ENCODE assay signal across 11 mouse cellular contexts in the genomic region with DNA sequence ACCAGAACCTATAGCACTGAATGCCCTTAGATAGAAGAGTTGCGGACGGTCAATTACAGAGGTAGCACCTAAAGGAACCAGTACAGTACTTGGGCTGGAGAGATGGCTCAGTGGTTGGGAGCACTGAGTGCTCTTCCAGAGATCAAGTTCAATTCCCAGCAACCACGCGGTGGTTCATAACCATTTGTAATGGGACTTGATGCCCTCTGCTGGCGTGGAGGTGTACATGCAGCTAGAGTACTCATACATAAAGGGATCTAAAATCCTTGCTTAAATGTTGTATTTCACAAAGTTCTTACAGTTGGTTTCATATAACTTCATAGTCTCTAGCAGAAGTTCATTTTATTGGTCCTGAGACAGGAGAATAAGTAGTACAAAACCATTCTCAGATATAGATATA. TPM values are rescaled to one million over a fixed set of nuclear protein-coding genes. Genes with fewer than 3 reads are reported as not detected.
DNase-seq lines count a peak whose midpoint lies in the region; ATAC-seq and TF ChIP-seq lines count a peak whose summit lies in the region.
"Had no signal": no experiment of that assay in that cellular context is flagged by ENCODE, and none has a peak within 500 bp of the region (broad histone marks: within the 10 kb centered on the region; RNA-seq: fewer than 3 reads in every experiment).

No protein-coding gene starts in this region.

- 79% methylated on average over 5 of the region's 5 CpGs for WGBS in cerebellum, adult 2 months
- 77% methylated on average over 5 of the region's 5 CpGs for WGBS in liver, adult 2 months
- 50% methylated on average over 5 of the region's 5 CpGs for WGBS in liver, embryonic 12.5 days (ENCODE audit: insufficient replicate concordance)
- 76% methylated on average over 5 of the region's 5 CpGs for WGBS in forebrain, embryonic 15.5 days

- H3K36me3 ChIP-seq in liver, adult 2 months (ENCODE audit: control insufficient read depth, insufficient read depth, low read length) = no peaks in the 10 kb centered on the region
- H3K36me3 ChIP-seq in liver, embryonic 12.5 days = no peaks in the 10 kb centered on the region
- no peaks in the 10 kb centered on the region for H3K36me3 ChIP-seq in ES-Bruce4 (ENCODE audit: control insufficient read depth, insufficient read depth, low read length, poor library complexity, severe bottlenecking)
- no peaks in the 10 kb centered on the region for H3K36me3 ChIP-seq in forebrain, embryonic 15.5 days
- H3K36me3 ChIP-seq: embryonic facial prominence, embryonic 10.5 days; forebrain, embryonic 12.5 days had no signal

- ATAC-seq in liver, embryonic 12.5 days = no peak
- ATAC-seq in forebrain, embryonic 15.5 days (replicated peaks) = no peak

- no peak overlapping the region for H3K27ac ChIP-seq in cerebellum, adult 2 months (ENCODE audit: insufficient read depth, low read length)
- no peak overlapping the region for H3K27ac ChIP-seq in liver, adult 2 months (replicated peaks; ENCODE audit: insufficient read depth, low read depth, low read length)
- H3K27ac ChIP-seq in liver, embryonic 12.5 days = no peak overlapping the region
- H3K27ac ChIP-seq in ES-Bruce4 (ENCODE audit: insufficient read depth, low read length) = no peak overlapping the region
- no peak overlapping the region for H3K27ac ChIP-seq in forebrain, embryonic 15.5 days (replicated peaks)
- H3K27ac ChIP-seq: embryonic facial prominence, embryonic 10.5 days; forebrain, embryonic 12.5 days had no signal

- no peak overlapping the region for H3K9ac ChIP-seq in liver, adult 2 months (ENCODE audit: low read depth, low read length)
- no peak overlapping the region for H3K9ac ChIP-seq in liver, embryonic 12.5 days
- no peak overlapping the region for H3K9ac ChIP-seq in ES-Bruce4 (ENCODE audit: low read depth, poor library complexity, severe bottlenecking)
- H3K9ac ChIP-seq in forebrain, embryonic 15.5 days (replicated peaks) = no peak overlapping the region
- H3K9ac ChIP-seq: forebrain, embryonic 12.5 days had no signal

- H3K9me3 ChIP-seq in liver, embryonic 12.5 days (replicated peaks) = no peaks in the 10 kb centered on the region
- H3K9me3 ChIP-seq in ES-Bruce4 (replicated peaks; ENCODE audit: control insufficient read depth, insufficient read depth, low read length, poor library complexity, severe bottlenecking) = peaks cover 3% of the 10 kb centered on the region; the same call in 1 of the 2 replicates
- no peaks in the 10 kb centered on the region for H3K9me3 ChIP-seq in forebrain, embryonic 15.5 days

- no peaks in the 10 kb centered on the region for H3K79me2 ChIP-seq in liver, adult 2 months (ENCODE audit: control insufficient read depth, insufficient read depth, low read length)

- TF ChIP-seq POLR2A in cerebellum, adult 2 months (IDR thresholded peaks at IDR 0.05; ENCODE audit: borderline replicate concordance, insufficient read depth, low read length) = no peak
- no peak for TF ChIP-seq POLR2A in liver, adult 2 months (IDR thresholded peaks at IDR 0.05; ENCODE audit: extremely low read depth, insufficient read depth, low read length)
- TF ChIP-seq POLR2A in ES-Bruce4 (IDR thresholded peaks at IDR 0.05; ENCODE audit: insufficient read depth, low read length) = no peak

- H3K4me1 ChIP-seq in cerebellum, adult 2 months (ENCODE audit: control insufficient read depth, insufficient read depth, low read length) = no peaks in the 10 kb centered on the region
- no peaks in the 10 kb centered on the region for H3K4me1 ChIP-seq in liver, adult 2 months (ENCODE audit: control insufficient read depth, insufficient read depth, low read length)
- H3K4me1 ChIP-seq in liver, embryonic 12.5 days = no peaks in the 10 kb centered on the region
- H3K4me1 ChIP-seq in ES-Bruce4 (ENCODE audit: control insufficient read depth, insufficient read depth, low read length) = no peaks in the 10 kb centered on the region
- no peaks in the 10 kb centered on the region for H3K4me1 ChIP-seq in forebrain, embryonic 15.5 days
- H3K4me1 ChIP-seq: embryonic facial prominence, embryonic 10.5 days; forebrain, embryonic 12.5 days had no signal

- H3K4me2 ChIP-seq in liver, embryonic 12.5 days = no peak overlapping the region
- no peak overlapping the region for H3K4me2 ChIP-seq in forebrain, embryonic 15.5 days (replicated peaks)
- H3K4me2 ChIP-seq: forebrain, embryonic 12.5 days had no signal

- H3K27me3 ChIP-seq in cerebellum, adult 2 months (ENCODE audit: control insufficient read depth, insufficient read depth, low read length) = no peaks in the 10 kb centered on the region
- H3K27me3 ChIP-seq in liver, adult 2 months (ENCODE audit: control insufficient read depth, insufficient read depth, low read length) = no peaks in the 10 kb centered on the region; the same call in 1 of the 2 replicates
- no peaks in the 10 kb centered on the region for H3K27me3 ChIP-seq in liver, embryonic 12.5 days (replicated peaks)
- H3K27me3 ChIP-seq in ES-Bruce4 (ENCODE audit: control insufficient read depth, insufficient read depth, low read length, poor library complexity, severe bottlenecking) = no peaks in the 10 kb centered on the region
- no peaks in the 10 kb centered on the region for H3K27me3 ChIP-seq in forebrain, embryonic 15.5 days
- H3K27me3 ChIP-seq: forebrain, embryonic 12.5 days had no signal

- no peak for DNase-seq in cerebellum, adult 2 months
- DNase-seq in cerebellum, postnatal 4 days (ENCODE audit: low spot score in 2 of 2) = no peak
- DNase-seq in liver, adult 2 months (ENCODE audit: extremely low read depth, low read depth, low spot score) = no peak
- peak; percentile 19 for DNase-seq in induced T-regulatory cell, adult 2 months (ENCODE audit: low read depth)
- no peak for DNase-seq in kidney, adult 11 months
- DNase-seq: lung, adult 18-20 months had no signal

- TF ChIP-seq EP300 in ES-Bruce4 (IDR thresholded peaks at IDR 0.05; ENCODE audit: insufficient read depth, low read depth, low read length) = no peak

- TF ChIP-seq CTCF in cerebellum, adult 2 months (IDR thresholded peaks at IDR 0.05; ENCODE audit: borderline replicate concordance, insufficient read depth, low read depth, low read length) = peak; percentile 38; the same call in 1 of the 2 replicates
- TF ChIP-seq CTCF in liver, adult 2 months (IDR thresholded peaks at IDR 0.05; ENCODE audit: low read depth, low read length) = peak; percentile 21; the same call in 1 of the 2 replicates
- TF ChIP-seq CTCF in ES-Bruce4 (IDR thresholded peaks at IDR 0.05; ENCODE audit: low read depth, low read length) = peak; percentile 45

- no peak overlapping the region for H3K4me3 ChIP-seq in cerebellum, adult 2 months (replicated peaks; ENCODE audit: insufficient read depth, low read depth, low read length)
- no peak overlapping the region for H3K4me3 ChIP-seq in liver, adult 2 months (ENCODE audit: insufficient read depth, low read depth, low read length)
- no peak overlapping the region for H3K4me3 ChIP-seq in liver, embryonic 12.5 days
- H3K4me3 ChIP-seq in ES-Bruce4 (ENCODE audit: low read depth, low read length) = no peak overlapping the region
- H3K4me3 ChIP-seq in forebrain, embryonic 15.5 days = no peak overlapping the region
- H3K4me3 ChIP-seq: embryonic facial prominence, embryonic 10.5 days; forebrain, embryonic 12.5 days had no signal

RNA-seq across cellular contexts. Expression of a gene that starts 9.4 kb away (rescaled TPM):
- 96.2 and 111 TPM in 2 replicates for polyA plus RNA-seq in cerebellum, adult 2 months (2012; rRNA removed)
- total RNA-seq in liver, adult 2 months (2014; rRNA removed) = 3.8 and 5.4 TPM in 2 replicates
- 2.2 and 2.5 TPM in 2 replicates for polyA plus RNA-seq in liver, adult 2 months (2012; rRNA removed)
- 23.1 and 24.1 TPM in 2 replicates for polyA plus RNA-seq in liver, embryonic 12.5 days (2016; fragmentation: Nextera tagmentation; extraction: Ambion mirVana)
- polyA plus RNA-seq in ES-Bruce4 (2011; ENCODE audit: insufficient read depth, insufficient read length, low read depth, missing spikeins) = 218 and 252 TPM in 2 replicates
- polyA plus RNA-seq in forebrain, embryonic 15.5 days (2015; fragmentation: Nextera tagmentation; extraction: Ambion mirVana) = 80.3 and 87.4 TPM in 2 replicates

RNA-seq across cellular contexts. Expression of a gene that starts 10.4 kb away (rescaled TPM):
- 77.9 and 95.3 TPM in 2 replicates for polyA plus RNA-seq in cerebellum, adult 2 months (2012; rRNA removed)
- 35.2 and 53.6 TPM in 2 replicates for total RNA-seq in liver, adult 2 months (2014; rRNA removed)
- polyA plus RNA-seq in liver, adult 2 months (2012; rRNA removed) = 16.6 and 16.7 TPM in 2 replicates
- polyA plus RNA-seq in liver, embryonic 12.5 days (2016; fragmentation: Nextera tagmentation; extraction: Ambion mirVana) = 17.8 and 18.5 TPM in 2 replicates
- polyA plus RNA-seq in ES-Bruce4 (2011; ENCODE audit: insufficient read depth, insufficient read length, low read depth, missing spikeins) = 31.6 and 34.8 TPM in 2 replicates
- polyA plus RNA-seq in forebrain, embryonic 15.5 days (2015; fragmentation: Nextera tagmentation; extraction: Ambion mirVana) = 43.5 and 48.1 TPM in 2 replicates
